8 mouse cellular contexts compared by ENCODE assay signal in the genomic region with DNA sequence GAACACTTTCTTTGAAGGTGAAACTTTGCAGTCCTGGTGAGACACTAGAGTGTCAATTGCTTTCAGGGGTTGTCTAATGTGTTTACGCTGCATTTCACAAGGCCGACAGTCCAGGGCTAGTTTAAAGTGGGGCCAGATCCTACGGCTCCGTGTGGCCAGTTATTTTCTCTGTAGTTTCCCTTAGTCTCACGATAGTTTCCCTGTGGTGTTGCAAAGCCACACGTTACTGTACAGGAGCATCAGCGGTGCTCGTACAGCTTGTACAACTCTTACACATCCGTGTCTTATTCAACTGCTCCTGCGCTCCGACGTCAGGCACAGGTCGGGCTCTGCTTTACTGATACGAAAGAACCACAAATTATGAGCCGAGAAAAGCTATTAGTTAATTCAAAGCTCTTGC. TPM values are rescaled to one million over a fixed set of nuclear protein-coding genes. Genes with fewer than 3 reads are reported as not detected.
DNase-seq lines count a peak whose midpoint lies in the region; ATAC-seq and TF ChIP-seq lines count a peak whose summit lies in the region.

No protein-coding gene starts in this region.

- peaks cover 7% of the 10 kb centered on the region for H3K36me3 ChIP-seq in ES-E14 (ENCODE audit: control insufficient read depth, insufficient read depth, low read length, poor library complexity, severe bottlenecking)
- H3K36me3 ChIP-seq in embryonic facial prominence, embryonic 15.5 days = peaks cover 13% of the 10 kb centered on the region
- H3K36me3 ChIP-seq in intestine, postnatal 0 days (ENCODE audit: control insufficient read depth, insufficient read depth) = peaks cover 9% of the 10 kb centered on the region; the same call in 1 of the 2 replicates
- peaks cover 8% of the 10 kb centered on the region for H3K36me3 ChIP-seq in midbrain, embryonic 11.5 days (ENCODE audit: control insufficient read depth, insufficient read depth, low read length)

- H3K4me3 ChIP-seq in ES-E14 (ENCODE audit: insufficient read depth in 1 of 2, low read depth in 1 of 2, low read length in 2 of 2, poor library complexity in 1 of 2, severe bottlenecking in 1 of 2) = peak overlapping the region; percentile 80 to 81
- peak overlapping the region; percentile 94 for H3K4me3 ChIP-seq in embryonic facial prominence, embryonic 15.5 days (replicated peaks)
- H3K4me3 ChIP-seq in intestine, postnatal 0 days (ENCODE audit: low read depth, low read length) = peak overlapping the region; percentile 99
- H3K4me3 ChIP-seq in midbrain, embryonic 11.5 days (ENCODE audit: low read depth, low read length) = peak overlapping the region; percentile 91

- peak overlapping the region; percentile 58 for H3K9ac ChIP-seq in ES-E14 (ENCODE audit: insufficient read depth, low read depth, low read length, poor library complexity, severe bottlenecking)
- peak overlapping the region; percentile 67; the same call in 1 of the 2 replicates for H3K9ac ChIP-seq in embryonic facial prominence, embryonic 15.5 days
- peak overlapping the region; percentile 94 for H3K9ac ChIP-seq in intestine, postnatal 0 days (ENCODE audit: low read depth, low read length)
- peak overlapping the region; percentile 92 for H3K9ac ChIP-seq in midbrain, embryonic 11.5 days (ENCODE audit: low read length)

- no peak for TF ChIP-seq CTCF in intestine, postnatal 0 days (IDR thresholded peaks at IDR 0.05; ENCODE audit: low read depth)

- 36% methylated on average over 15 of the region's 15 CpGs for WGBS in embryonic facial prominence, embryonic 15.5 days
- WGBS in intestine, postnatal 0 days = 34% methylated on average over 15 of the region's 15 CpGs
- 48% methylated on average over 15 of the region's 15 CpGs for WGBS in midbrain, embryonic 11.5 days

- DNase-seq in layer of hippocampus, adult 11-12 months (ENCODE audit: low spot score) = peak; percentile 11
- no peak for DNase-seq in layer of hippocampus, postnatal 36 days
- no peak for DNase-seq in ES-E14 (ENCODE audit: low read depth, low spot score)
- no peak for DNase-seq in midbrain, embryonic 11.5 days (ENCODE audit: low spot score, missing footprints)
- no peak for DNase-seq in frontal cortex, postnatal 14 days (ENCODE audit: low spot score in 2 of 2)
- no peak for DNase-seq in layer of hippocampus, adult 18-20 months (ENCODE audit: low spot score in 2 of 2)

- H3K9me3 ChIP-seq in ES-E14 (ENCODE audit: control insufficient read depth, insufficient read depth, low read depth, low read length) = no peaks in the 10 kb centered on the region
- H3K9me3 ChIP-seq in embryonic facial prominence, embryonic 15.5 days (replicated peaks) = no peaks in the 10 kb centered on the region
- no peaks in the 10 kb centered on the region for H3K9me3 ChIP-seq in intestine, postnatal 0 days (ENCODE audit: control insufficient read depth)
- no peaks in the 10 kb centered on the region for H3K9me3 ChIP-seq in midbrain, embryonic 11.5 days (ENCODE audit: control insufficient read depth, low read length)

- no peaks in the 10 kb centered on the region; a peak in 1 of 4 replicates for H3K4me1 ChIP-seq in ES-E14 (ENCODE audit: control insufficient read depth in 2 of 2, insufficient read depth in 2 of 2, low read length in 2 of 2, poor library complexity in 1 of 2)
- peaks cover 27% of the 10 kb centered on the region for H3K4me1 ChIP-seq in embryonic facial prominence, embryonic 15.5 days
- H3K4me1 ChIP-seq in intestine, postnatal 0 days (replicated peaks; ENCODE audit: control insufficient read depth, insufficient read depth, low read length) = 0 out of 2 replicates have a peak, but pooled peaks cover 7% of the 10 kb centered on the region
- H3K4me1 ChIP-seq in midbrain, embryonic 11.5 days (ENCODE audit: control insufficient read depth, insufficient read depth, low read length) = peaks cover 19% of the 10 kb centered on the region

- in situ Hi-C loops in ES-E14 (cut with MboI; ENCODE audit: low sequenced_read_pairs in 2 of 2, unreplicated experiment in 2 of 2) = no loop called here

- no peak for ATAC-seq in embryonic facial prominence, embryonic 15.5 days (ENCODE audit: insufficient number of reproducible peaks, low FRiP score, low TSS enrichment, low read depth)
- ATAC-seq in intestine, postnatal 0 days = no peak
- ATAC-seq in midbrain, embryonic 11.5 days (ENCODE audit: low FRiP score) = peak; percentile 0

- H3K4me2 ChIP-seq in embryonic facial prominence, embryonic 15.5 days (replicated peaks) = peak overlapping the region; percentile 66
- peak overlapping the region; percentile 64 for H3K4me2 ChIP-seq in intestine, postnatal 0 days (replicated peaks; ENCODE audit: low read depth)
- H3K4me2 ChIP-seq in midbrain, embryonic 11.5 days = peak overlapping the region; percentile 65

- no peak overlapping the region for H3K27ac ChIP-seq in ES-E14 (ENCODE audit: insufficient read depth, low read depth, low read length, poor library complexity, severe bottlenecking)
- H3K27ac ChIP-seq in embryonic facial prominence, embryonic 15.5 days (replicated peaks) = peak overlapping the region; percentile 82
- no peak overlapping the region for H3K27ac ChIP-seq in intestine, postnatal 0 days (ENCODE audit: low read depth, low read length)
- H3K27ac ChIP-seq in midbrain, embryonic 11.5 days (ENCODE audit: low read depth, low read length) = no peak overlapping the region

- H3K27me3 ChIP-seq in embryonic facial prominence, embryonic 15.5 days = no peaks in the 10 kb centered on the region
- H3K27me3 ChIP-seq in intestine, postnatal 0 days (replicated peaks; ENCODE audit: control insufficient read depth, insufficient read depth, low read length) = no peaks in the 10 kb centered on the region
- no peaks in the 10 kb centered on the region for H3K27me3 ChIP-seq in midbrain, embryonic 11.5 days (ENCODE audit: control insufficient read depth, insufficient read depth, low read length)

TF ChIP-seq in ES-E14, 5 proteins besides CTCF, POLR2A, EP300 and RAD21:
- TF ChIP-seq ZC3H11A (IDR thresholded peaks at IDR 0.05; ENCODE audit: borderline replicate concordance, low read depth, low read length) = no peak
- TF ChIP-seq MAFK (IDR thresholded peaks at IDR 0.05; ENCODE audit: insufficient read depth, low read depth, low read length) = no peak
- no peak for TF ChIP-seq ZNF384 (IDR thresholded peaks at IDR 0.05; ENCODE audit: low read depth, low read length)
- TF ChIP-seq HCFC1 (IDR thresholded peaks at IDR 0.05; ENCODE audit: borderline replicate concordance, insufficient read depth, low read length) = no peak
- no peak for TF ChIP-seq CHD2 (IDR thresholded peaks at IDR 0.05; ENCODE audit: low read depth, low read length)

RNA-seq across cellular contexts. Expression of a gene that starts 0.5 kb away (rescaled TPM):
- total RNA-seq in layer of hippocampus, postnatal 36 days (2021) = 10 to 100 TPM; 12.1 to 12.9 TPM
- total RNA-seq in ES-E14 (2012; rRNA removed) = 3.7 and 5.8 TPM in 2 replicates
- 4.0 and 4.2 TPM in 2 replicates for polyA plus RNA-seq in embryonic facial prominence, embryonic 15.5 days (2015; fragmentation: Nextera tagmentation; extraction: Ambion mirVana)
- polyA plus RNA-seq in intestine, postnatal 0 days (2015; fragmentation: Nextera tagmentation; extraction: Ambion mirVana) = 3.0 and 3.5 TPM in 2 replicates
- polyA plus RNA-seq in midbrain, embryonic 11.5 days (2014; fragmentation: Nextera tagmentation; extraction: Ambion mirVana) = 10.3 and 11.2 TPM in 2 replicates
- total RNA-seq in layer of hippocampus, adult 18-20 months (2021) = 10 to 100 TPM; 11.3 to 12.0 TPM

RNA-seq across cellular contexts. Expression of a gene that starts 0.5 kb away (rescaled TPM):
- 10 to 100 TPM; 28.7 to 30.1 TPM for total RNA-seq in layer of hippocampus, postnatal 36 days (2021)
- 26.4 and 28.5 TPM in 2 replicates for total RNA-seq in ES-E14 (2012; rRNA removed)
- polyA plus RNA-seq in embryonic facial prominence, embryonic 15.5 days (2015; fragmentation: Nextera tagmentation; extraction: Ambion mirVana) = 16.1 and 16.5 TPM in 2 replicates
- polyA plus RNA-seq in intestine, postnatal 0 days (2015; fragmentation: Nextera tagmentation; extraction: Ambion mirVana) = 14.6 and 14.8 TPM in 2 replicates
- 22.8 and 22.9 TPM in 2 replicates for polyA plus RNA-seq in midbrain, embryonic 11.5 days (2014; fragmentation: Nextera tagmentation; extraction: Ambion mirVana)
- total RNA-seq in layer of hippocampus, adult 18-20 months (2021) = 10 to 100 TPM; 26.4 to 27.1 TPM

RNA-seq across cellular contexts. Expression of a gene that starts 29.3 kb away (rescaled TPM):
- 1 to 10 TPM; 2.1 to 3.0 TPM for total RNA-seq in layer of hippocampus, postnatal 36 days (2021)
- 0.21 and 0.31 TPM in 2 replicates for total RNA-seq in ES-E14 (2012; rRNA removed)
- polyA plus RNA-seq in embryonic facial prominence, embryonic 15.5 days (2015; fragmentation: Nextera tagmentation; extraction: Ambion mirVana) = 0.22 TPM in 1 of 2 replicates, not detected in the other
- 2.0 and 2.7 TPM in 2 replicates for polyA plus RNA-seq in intestine, postnatal 0 days (2015; fragmentation: Nextera tagmentation; extraction: Ambion mirVana)
- polyA plus RNA-seq in midbrain, embryonic 11.5 days (2014; fragmentation: Nextera tagmentation; extraction: Ambion mirVana) = 0.19 TPM in 2 replicates
- total RNA-seq in layer of hippocampus, adult 18-20 months (2021) = 1 to 10 TPM; 2.0 to 3.3 TPM
